ENCODE assay signal across 10 mouse cellular contexts in genomic region chr6:31078413-31078812, GRCm38 (mm10).
DNase-seq lines count a peak whose midpoint lies in the region; ATAC-seq and TF ChIP-seq lines count a peak whose summit lies in the region.
"Had no signal": no experiment of that assay in that cellular context is flagged by ENCODE, and none has a peak within 500 bp of the region (broad histone marks: within the 10 kb centered on the region; RNA-seq: fewer than 3 reads in every experiment).

No protein-coding gene starts in this region.

- H3K36me3 ChIP-seq in kidney, adult 2 months (ENCODE audit: control insufficient read depth, insufficient read depth, low read length) = peaks cover 2% of the 10 kb centered on the region; the same call in 1 of the 2 replicates
- no peaks in the 10 kb centered on the region for H3K36me3 ChIP-seq in kidney, embryonic 16.5 days (ENCODE audit: insufficient read depth, low read length)
- H3K36me3 ChIP-seq in intestine, embryonic 16.5 days (ENCODE audit: control insufficient read depth, insufficient read depth, low read length) = no peaks in the 10 kb centered on the region
- H3K36me3 ChIP-seq in hindbrain, embryonic 11.5 days (ENCODE audit: control insufficient read depth, insufficient read depth, low read length) = no peaks in the 10 kb centered on the region

- WGBS in kidney, adult 2 months = 39% methylated on average over 6 of the region's 6 CpGs
- WGBS in kidney, embryonic 16.5 days = 74% methylated on average over 6 of the region's 6 CpGs
- WGBS in intestine, embryonic 16.5 days = 47% methylated on average over 6 of the region's 6 CpGs
- WGBS in hindbrain, embryonic 11.5 days = 78% methylated on average over 6 of the region's 6 CpGs

- H3K4me2 ChIP-seq in kidney, embryonic 16.5 days (replicated peaks; ENCODE audit: low read depth, low read length) = no peak overlapping the region
- H3K4me2 ChIP-seq in intestine, embryonic 16.5 days (ENCODE audit: low read depth, low read length) = no peak overlapping the region
- no peak overlapping the region for H3K4me2 ChIP-seq in hindbrain, embryonic 11.5 days (replicated peaks; ENCODE audit: low read depth, low read length)

- H3K4me3 ChIP-seq in kidney, adult 2 months (ENCODE audit: insufficient read depth, low read depth, low read length) = no peak overlapping the region
- H3K4me3 ChIP-seq in kidney, embryonic 16.5 days (ENCODE audit: low read length) = no peak overlapping the region
- H3K4me3 ChIP-seq in intestine, embryonic 16.5 days (ENCODE audit: low read length) = no peak overlapping the region
- H3K4me3 ChIP-seq in hindbrain, embryonic 11.5 days (ENCODE audit: low read depth, low read length) = no peak overlapping the region

- no peak for TF ChIP-seq CTCF in kidney, adult 2 months (conservative IDR thresholded peaks at IDR 0.05; ENCODE audit: insufficient read depth, insufficient read length, low read depth, low read length)

- no peak for TF ChIP-seq POLR2A in kidney, adult 2 months (IDR thresholded peaks at IDR 0.05; ENCODE audit: low read depth, low read length)

- ATAC-seq in kidney, embryonic 16.5 days (ENCODE audit: low FRiP score, low TSS enrichment) = no peak
- peak; percentile 22 for ATAC-seq in activated CD4-positive, CD25-positive, alpha-beta regulatory T cell, adult 4 months
- peak; percentile 60 for ATAC-seq in intestine, embryonic 16.5 days
- 0 out of 2 replicates have a peak, but pooled peaks have one; percentile 11 for ATAC-seq in megakaryocyte, adult 5-6 weeks (ENCODE audit: poor library complexity, severe bottlenecking)
- ATAC-seq in hindbrain, embryonic 11.5 days (ENCODE audit: low FRiP score) = no peak

- peaks cover 3% of the 10 kb centered on the region; the same call in 1 of the 2 replicates for H3K4me1 ChIP-seq in kidney, adult 2 months (ENCODE audit: control insufficient read depth, insufficient read depth, low read length)
- H3K4me1 ChIP-seq in kidney, embryonic 16.5 days (ENCODE audit: insufficient read depth, low read length) = peaks cover 11% of the 10 kb centered on the region; the same call in 1 of the 2 replicates
- peaks cover 38% of the 10 kb centered on the region for H3K4me1 ChIP-seq in intestine, embryonic 16.5 days (ENCODE audit: control insufficient read depth, insufficient read depth, low read length)
- no peaks in the 10 kb centered on the region for H3K4me1 ChIP-seq in hindbrain, embryonic 11.5 days (replicated peaks; ENCODE audit: control insufficient read depth, insufficient read depth, low read length)

- H3K9me3 ChIP-seq in kidney, embryonic 16.5 days (ENCODE audit: low read length) = no peaks in the 10 kb centered on the region
- no peaks in the 10 kb centered on the region for H3K9me3 ChIP-seq in intestine, embryonic 16.5 days (ENCODE audit: control insufficient read depth, low read length)
- H3K9me3 ChIP-seq in hindbrain, embryonic 11.5 days (ENCODE audit: control insufficient read depth, low read length) = no peaks in the 10 kb centered on the region
- H3K9me3 ChIP-seq: G1E had no signal

- no peaks in the 10 kb centered on the region for H3K27me3 ChIP-seq in kidney, adult 2 months (replicated peaks; ENCODE audit: control insufficient read depth, insufficient read depth, low read length)
- H3K27me3 ChIP-seq in kidney, embryonic 16.5 days (ENCODE audit: insufficient read depth, low read length) = no peaks in the 10 kb centered on the region
- no peaks in the 10 kb centered on the region for H3K27me3 ChIP-seq in intestine, embryonic 16.5 days (replicated peaks; ENCODE audit: control insufficient read depth, insufficient read depth, low read length)
- no peaks in the 10 kb centered on the region for H3K27me3 ChIP-seq in hindbrain, embryonic 11.5 days (ENCODE audit: control insufficient read depth, insufficient read depth, low read length)

- peak; percentile 81 for DNase-seq in kidney, adult 2 months
- no peak for DNase-seq in hindbrain, embryonic 11.5 days (ENCODE audit: low spot score)
- no peak for DNase-seq in ovary, postnatal 36 days (ENCODE audit: low spot score)
- DNase-seq in adrenal gland, postnatal 10 days = no peak
- DNase-seq: cerebellum, postnatal 36 days had no signal

- H3K9ac ChIP-seq in kidney, embryonic 16.5 days (replicated peaks; ENCODE audit: low read length) = no peak overlapping the region
- peak overlapping the region; percentile 2; the same call in 1 of the 2 replicates for H3K9ac ChIP-seq in intestine, embryonic 16.5 days (ENCODE audit: low read depth, low read length)
- no peak overlapping the region for H3K9ac ChIP-seq in hindbrain, embryonic 11.5 days (ENCODE audit: low read depth, low read length)

- peak overlapping the region; percentile 40 for H3K27ac ChIP-seq in kidney, adult 2 months (ENCODE audit: insufficient read depth, low read depth, low read length)
- H3K27ac ChIP-seq in kidney, embryonic 16.5 days (ENCODE audit: low read length) = no peak overlapping the region
- peak overlapping the region; percentile 79 for H3K27ac ChIP-seq in intestine, embryonic 16.5 days (ENCODE audit: low read length)
- H3K27ac ChIP-seq in hindbrain, embryonic 11.5 days (ENCODE audit: low read depth, low read length) = no peak overlapping the region

Comparison
In these comparisons a context has a peak if more than half of its experiments do, and no peak if none do; other contexts are left out.
1. H3K27ac ChIP-seq: peak in kidney, adult 2 months (single experiment) and intestine, embryonic 16.5 days (single experiment); none in kidney, embryonic 16.5 days (single experiment) and hindbrain, embryonic 11.5 days (single experiment).
2. ATAC-seq: peak in activated CD4-positive, CD25-positive, alpha-beta regulatory T cell, adult 4 months (single experiment), intestine, embryonic 16.5 days (single experiment) and megakaryocyte, adult 5-6 weeks (single experiment); none in kidney, embryonic 16.5 days (single experiment) and hindbrain, embryonic 11.5 days (single experiment).